Mouse (Mus musculus) heart, embryonic 16.5 days (tissue): Measurements from ENCODE around the gene Otx1. TPM values are rescaled to one million over a fixed set of nuclear protein-coding genes. Genes with fewer than 3 reads are reported as not detected.

ENCODE experiments used
- ATAC-seq: fragments of 200-750 bp; cut with Nextera tagmentation; replicated peaks from 2 replicates; pipeline ENCODE4 v1.8.0; 2017; ENCODE audit warnings: moderate number of reproducible peaks; ENCODE audit not compliant: insufficient read depth, low FRiP score; ENCODE audit errors: extremely low read depth
- H3K27ac ChIP-seq: fragments of 300-500 bp; sonication (generic); 2 replicates; pipeline ENCODE4 v1.5.1; 2014; ENCODE audit warnings: mild to moderate bottlenecking, low read length, control low read depth, moderate library complexity
- H3K27me3 ChIP-seq: fragments of 300-500 bp; sonication (generic); 2 replicates; pipeline ENCODE4 v1.6.1; 2014; ENCODE audit warnings: low read length, mixed read lengths; ENCODE audit not compliant: control insufficient read depth, insufficient read depth
- H3K36me3 ChIP-seq: fragments of 300-500 bp; sonication (generic); 2 replicates; pipeline ENCODE4 v1.6.1; 2014; ENCODE audit not compliant: control insufficient read depth, insufficient read depth
- H3K4me1 ChIP-seq: fragments of 300-500 bp; sonication (generic); 2 replicates; pipeline ENCODE4 v1.6.1; 2014; ENCODE audit warnings: low read length, mixed read lengths; ENCODE audit not compliant: control insufficient read depth, insufficient read depth
- H3K4me2 ChIP-seq: fragments of 300-500 bp; sonication (generic); 2 replicates; pipeline ENCODE4 v1.6.1; 2014; ENCODE audit warnings: low read depth, mild to moderate bottlenecking, control low read depth, low read length
- H3K4me3 ChIP-seq: fragments of 300-500 bp; sonication (generic); 2 replicates; pipeline ENCODE4 v1.5.1; 2014; ENCODE audit warnings: mild to moderate bottlenecking, control low read depth, low read length
- H3K9ac ChIP-seq: fragments of 300-500 bp; sonication (generic); 2 replicates; pipeline ENCODE4 v1.6.1; 2014; ENCODE audit warnings: low read length, control low read depth
- H3K9me3 ChIP-seq: fragments of 300-500 bp; sonication (generic); replicated peaks from 2 replicates; pipeline ENCODE4 v1.6.1; 2016; ENCODE audit warnings: low read length; ENCODE audit not compliant: control insufficient read depth
- whole genome bisulfite sequencing: fragments of 180-500 bp; shearing (Covaris S2); extraction: QIAGEN DNeasy Blood & Tissue Kit; methylation state at CpG from one replicate; pipeline ENCODE4 v1.1.7; 2014; 5-methylcytosine and 5-hydroxymethylcytosine counted together
- polyA plus RNA-seq: library from polyadenylated mRNA; unstranded; fragments of >200 nt; fragmentation: Nextera tagmentation; extraction: Ambion mirVana; gene quantifications from 2 replicates; pipeline ENCODE4 v1.2.1, GENCODE M21; 2015

The Otx1 gene
- polyA plus RNA-seq, 1 experiment from 2014 or later, result 0.13 TPM

- ATAC-seq, result no peak
- no peaks in the 10 kb centered on the region for H3K36me3 ChIP-seq
- H3K4me1 ChIP-seq, result no peaks in the 10 kb centered on the region
- H3K27me3 ChIP-seq, result no peaks in the 10 kb centered on the region
- H3K4me2 ChIP-seq, result no peak overlapping the region
- no peaks in the 10 kb centered on the region for H3K9me3 ChIP-seq
- H3K9ac ChIP-seq, result no peak overlapping the region
- 89% methylated on average over 3 of the region's 3 CpGs for WGBS
- H3K4me3 ChIP-seq, result no peak overlapping the region
- no peak overlapping the region for H3K27ac ChIP-seq
Measured at GRCm38 (mm10) chr11:21968922-21969321, 33.8 kb downstream of the Otx1 start.

- Histone ChIP-seq H3K4me1 (no peaks in the 10 kb centered on the region), H3K27me3 (no peaks in the 10 kb centered on the region), H3K9me3 (peaks cover 2% of the 10 kb centered on the region; the same call in 1 of the 2 replicates), H3K27ac (no peak overlapping the region), H3K4me2 (no peak overlapping the region), H3K9ac (no peak overlapping the region), H3K36me3 (no peaks in the 10 kb centered on the region), H3K4me3 (no peak overlapping the region)
- ATAC-seq, result no peak
- 82% methylated on average over 7 of the region's 7 CpGs for WGBS
Measured at GRCm38 (mm10) chr11:21955167-21955566, 47.5 kb downstream of the Otx1 start.

- Histone ChIP-seq H3K9ac (no peak overlapping the region), H3K27me3 (no peaks in the 10 kb centered on the region), H3K36me3 (no peaks in the 10 kb centered on the region), H3K27ac (no peak overlapping the region), H3K4me1 (no peaks in the 10 kb centered on the region), H3K4me2 (no peak overlapping the region), H3K4me3 (no peak overlapping the region), H3K9me3 (peaks cover 3% of the 10 kb centered on the region; the same call in 1 of the 2 replicates)
- 83% methylated on average over 2 of the region's 2 CpGs for WGBS
- ATAC-seq, result no peak
Measured at GRCm38 (mm10) chr11:21951657-21952237, 51.0 kb downstream of the Otx1 start.

- Histone ChIP-seq H3K9ac (no peak overlapping the region), H3K9me3 (peaks cover 3% of the 10 kb centered on the region; the same call in 1 of the 2 replicates), H3K27ac (no peak overlapping the region), H3K4me1 (no peaks in the 10 kb centered on the region), H3K27me3 (no peaks in the 10 kb centered on the region), H3K4me3 (no peak overlapping the region), H3K4me2 (no peak overlapping the region), H3K36me3 (no peaks in the 10 kb centered on the region)
- ATAC-seq, result no peak
Measured at GRCm38 (mm10) chr11:21950094-21950493, 52.6 kb downstream of the Otx1 start.
